Mouse (Mus musculus): ENCODE measurements around the gene Gstp3. TPM values are rescaled to one million over a fixed set of nuclear protein-coding genes. Genes with fewer than 3 reads are reported as not detected.

Gstp3 gene
- total RNA-seq, 2 experiments from 2014 or later = not detected

DNA sequence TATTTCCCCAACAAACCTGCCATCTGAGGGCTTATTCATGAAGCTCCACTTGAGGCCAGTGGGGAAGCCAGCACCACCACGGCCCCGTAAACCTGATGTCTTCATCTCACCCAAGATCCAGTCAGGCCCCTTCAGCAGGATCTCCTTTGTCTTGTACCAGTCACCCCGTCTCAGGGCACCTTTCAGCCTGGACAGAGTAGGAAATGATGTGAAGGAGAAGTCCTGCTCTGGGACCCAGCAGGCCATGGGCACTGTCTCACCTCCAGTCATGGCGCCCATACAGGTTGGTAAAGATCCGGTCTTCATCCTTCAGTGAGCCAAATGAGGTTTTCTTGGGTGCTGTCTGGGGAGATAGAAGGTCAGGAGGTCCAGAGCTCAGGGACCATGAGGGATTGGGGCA is 48.3 kb downstream of the Gstp3 start:
- DNase-seq (ENCODE audit: extremely low spot score in 1 of 2, low spot score in 1 of 2) = no peak

Other genes with a start within 250 kb of the Gstp3 start
- 10 to 100 TPM; 78.4 to 97.2 TPM for gene Chka, start 207.8 kb downstream of the Gstp3 start, total RNA-seq (2021)
- gene Tcirg1, start 152.4 kb downstream of the Gstp3 start, total RNA-seq (2021) = 10 to 100 TPM; 17.3 to 21.5 TPM
- gene Ndufs8, start 146.8 kb downstream of the Gstp3 start, total RNA-seq (2021) = 100 to 1,000 TPM; 134 to 151 TPM
- gene Aldh3b1, start 129.8 kb downstream of the Gstp3 start, total RNA-seq (2021) = 1 to 10 TPM; 3.5 to 4.4 TPM
- 10 to 100 TPM; 16.7 to 20.6 TPM for gene Unc93b1, start 124.4 kb downstream of the Gstp3 start, total RNA-seq (2021)
- gene Aldh3b3, start 100.9 kb downstream of the Gstp3 start, total RNA-seq (2021) = not detected
- gene Aldh3b2, start 87.2 kb downstream of the Gstp3 start, total RNA-seq (2021) = 1 to 10 TPM in 1 of 2 experiments, under 1 TPM in 1; 0.81 to 1.2 TPM
- 1 to 10 TPM; 2.0 to 2.5 TPM for gene Acy3, start 73.0 kb downstream of the Gstp3 start, total RNA-seq (2021)
- gene Tbx10, start 66.8 kb downstream of the Gstp3 start, total RNA-seq (2021) = not detected
- gene Nudt8, start 59.0 kb downstream of the Gstp3 start, total RNA-seq (2021) = 10 to 100 TPM in 1 of 2 experiments, 1 to 10 TPM in 1; 9.9 to 10.2 TPM
- 1 to 10 TPM; 1.1 to 1.4 TPM for gene Gm49405, start 58.9 kb downstream of the Gstp3 start, total RNA-seq (2021)
- gene Doc2g, start 56.3 kb downstream of the Gstp3 start, total RNA-seq (2021) = 1 to 10 TPM; 2.4 to 3.3 TPM
- gene Ndufv1, start 46.8 kb downstream of the Gstp3 start, total RNA-seq (2021) = 100 to 1,000 TPM; 222 to 263 TPM
- gene Gstp1, start 21.6 kb downstream of the Gstp3 start, total RNA-seq (2021) = 100 to 1,000 TPM; 343 to 385 TPM
- 10 to 100 TPM; 35.5 to 41.9 TPM for gene Gstp2, start 13.5 kb downstream of the Gstp3 start, total RNA-seq (2021)
- gene Cabp2, start 22.0 kb upstream of the Gstp3 start, total RNA-seq (2021) = not detected
- 10 to 100 TPM; 28.9 to 37.6 TPM for gene Cdk2ap2, start 37.6 kb upstream of the Gstp3 start, total RNA-seq (2021)
- gene Pitpnm1, start 40.4 kb upstream of the Gstp3 start, total RNA-seq (2021) = 100 to 1,000 TPM; 176 to 181 TPM
- 100 to 1,000 TPM; 102 to 127 TPM for gene Aip, start 66.3 kb upstream of the Gstp3 start, total RNA-seq (2021)
- gene Gpr152, start 80.2 kb upstream of the Gstp3 start, total RNA-seq (2021) = not detected
- gene Cabp4, start 84.5 kb upstream of the Gstp3 start, total RNA-seq (2021) = under 1 TPM in 1 of 2 experiments, not detected in 1; 0.20 TPM
- 10 to 100 TPM; 87.3 to 89.5 TPM for gene Coro1b, start 89.0 kb upstream of the Gstp3 start, total RNA-seq (2021)
- 1 to 10 TPM; 1.1 to 2.9 TPM for gene Ptprcap, start 94.0 kb upstream of the Gstp3 start, total RNA-seq (2021)
- gene Rps6kb2, start 103.8 kb upstream of the Gstp3 start, total RNA-seq (2021) = 10 to 100 TPM; 27.8 to 43.9 TPM
- gene Carns1, start 115.9 kb upstream of the Gstp3 start, total RNA-seq (2021) = 10 to 100 TPM in 1 of 2 experiments, 1 to 10 TPM in 1; 8.2 to 11.7 TPM
- gene Tbc1d10c, start 131.7 kb upstream of the Gstp3 start, total RNA-seq (2021) = 1 to 10 TPM; 1.2 to 1.3 TPM
- 100 to 1,000 TPM; 259 to 293 TPM for gene Ppp1ca, start 132.5 kb upstream of the Gstp3 start, total RNA-seq (2021)
- 1 to 10 TPM; 7.4 to 8.2 TPM for gene Rad9a, start 142.1 kb upstream of the Gstp3 start, total RNA-seq (2021)
- gene Clcf1, start 154.7 kb upstream of the Gstp3 start, total RNA-seq (2021) = under 1 TPM; 0.27 to 0.61 TPM
- not detected for gene AC109138.7, start 154.8 kb upstream of the Gstp3 start, total RNA-seq (2021)
- gene Pold4, start 172.3 kb upstream of the Gstp3 start, total RNA-seq (2021) = 10 to 100 TPM; 15.1 to 17.5 TPM
- 10 to 100 TPM; 45.4 to 48.5 TPM for gene Ssh3, start 209.6 kb upstream of the Gstp3 start, total RNA-seq (2021)
- gene Ankrd13d, start 223.6 kb upstream of the Gstp3 start, total RNA-seq (2021) = 10 to 100 TPM; 59.6 to 66.3 TPM
- gene Grk2, start 246.7 kb upstream of the Gstp3 start, total RNA-seq (2021) = 100 to 1,000 TPM; 185 to 186 TPM